Mouse (Mus musculus): ENCODE results near the gene Gsta4.
"Not testable (repeated sequence)": the region's sequence is repeated elsewhere in the genome, so short reads cannot be mapped to it uniquely, and the experiment has no call there.

Gsta4 gene

GRCm38 (mm10) chr9:78178197-78178596 lies 4.4 kb upstream of the Gsta4 start:
- DNase-seq (ENCODE audit: low spot score): no peak

GRCm38 (mm10) chr9:78179071-78179470 lies 3.5 kb upstream of the Gsta4 start:
- no peak for DNase-seq (ENCODE audit: low spot score)

- no peak for DNase-seq (ENCODE audit: low spot score)
These were observed 3.1 kb downstream of the Gsta4 start for GRCm38 (mm10) chr9:78185686-78186085.

GRCm38 (mm10) chr9:78188910-78189309 lies 6.3 kb downstream of the Gsta4 start:
- peak; percentile 76 for DNase-seq (ENCODE audit: low spot score)

- DNase-seq (ENCODE audit: low spot score): peak; percentile 34
These were observed 8.4 kb downstream of the Gsta4 start for GRCm38 (mm10) chr9:78190651-78191634.

GRCm38 (mm10) chr9:78191736-78192135 lies 9.2 kb downstream of the Gsta4 start:
- DNase-seq (ENCODE audit: low spot score): peak; percentile 92

- peak; percentile 70 for DNase-seq (ENCODE audit: low spot score)
These were observed 11.5 kb downstream of the Gsta4 start for GRCm38 (mm10) chr9:78193902-78194597.

GRCm38 (mm10) chr9:78195034-78195433 lies 12.5 kb downstream of the Gsta4 start:
- no peak for DNase-seq (ENCODE audit: low spot score)

- DNase-seq (ENCODE audit: low spot score): no peak
These were observed 15.2 kb downstream of the Gsta4 start for GRCm38 (mm10) chr9:78197801-78198200.

- DNase-seq (ENCODE audit: low spot score): no peak
These were observed 21.6 kb downstream of the Gsta4 start for GRCm38 (mm10) chr9:78204194-78204593.

GRCm38 (mm10) chr9:78208956-78209355 lies 26.4 kb downstream of the Gsta4 start:
- DNase-seq (ENCODE audit: low spot score): no peak

- DNase-seq (ENCODE audit: low spot score): no peak
These were observed 27.5 kb downstream of the Gsta4 start for GRCm38 (mm10) chr9:78210079-78210478.

- DNase-seq (ENCODE audit: low spot score): no peak
These were observed 28.2 kb downstream of the Gsta4 start for GRCm38 (mm10) chr9:78210821-78211220.

- no peak for DNase-seq (ENCODE audit: low spot score)
These were observed 28.9 kb downstream of the Gsta4 start for GRCm38 (mm10) chr9:78211521-78211920.

GRCm38 (mm10) chr9:78212341-78213049 lies 29.9 kb downstream of the Gsta4 start:
- no peak for DNase-seq (ENCODE audit: low spot score)

GRCm38 (mm10) chr9:78217074-78217473 lies 34.5 kb downstream of the Gsta4 start:
- no peak for DNase-seq (ENCODE audit: low spot score)

GRCm38 (mm10) chr9:78222616-78223015 lies 40.0 kb downstream of the Gsta4 start:
- no peak for DNase-seq (ENCODE audit: low spot score)

- no peak for DNase-seq (ENCODE audit: low spot score)
These were observed 40.8 kb downstream of the Gsta4 start for GRCm38 (mm10) chr9:78223221-78223902.

GRCm38 (mm10) chr9:78224418-78224817 lies 41.8 kb downstream of the Gsta4 start:
- no peak for DNase-seq (ENCODE audit: low spot score)

GRCm38 (mm10) chr9:78225304-78225703 lies 42.7 kb downstream of the Gsta4 start:
- no peak for DNase-seq (ENCODE audit: low spot score)

- no peak for DNase-seq (ENCODE audit: low spot score)
These were observed 45.5 kb downstream of the Gsta4 start for GRCm38 (mm10) chr9:78228122-78228521.

GRCm38 (mm10) chr9:78229658-78230057 lies 47.1 kb downstream of the Gsta4 start:
- not testable (repeated sequence) for DNase-seq (ENCODE audit: low spot score)
